Mouse (Mus musculus) spleen, adult 2 months (tissue): ENCODE measurements around the gene Kif1b.

Experiments
- CTCF ChIP-seq: fragments of 200-500 bp; IDR thresholded peaks from 2 replicates; pipeline ENCODE4 v1.5.1; 2011; ENCODE audit warnings: mild to moderate bottlenecking, inconsistent platforms; ENCODE audit not compliant: insufficient read depth, insufficient read length, insufficient replicate concordance; ENCODE audit errors: extremely low read depth
- POLR2A ChIP-seq: fragments of 200-500 bp; IDR thresholded peaks from 2 replicates; pipeline ENCODE4 v1.6.1; 2011; ENCODE audit warnings: low read depth, low read length, inconsistent platforms

- TF ChIP-seq CTCF, result no peak
- no peak for TF ChIP-seq POLR2A
Observed at GRCm38 (mm10) chr4:149311996-149312395, 4.5 kb upstream of the Kif1b start.
